Mouse (Mus musculus) ES-E14 (cell line): ENCODE data around the gene Ndc80. TPM values are rescaled to one million over a fixed set of nuclear protein-coding genes. Genes with fewer than 3 reads are reported as not detected.

Source experiments
- DNase-seq: peaks from one replicate; pipeline ENCODE4 v3.0.0-alpha.2; 2013; ENCODE audit warnings: low read depth, low spot score
- H3K27ac ChIP-seq: 2 replicates; pipeline ENCODE4 v1.5.1; 2012; ENCODE audit warnings: low read depth, mild to moderate bottlenecking, low read length, moderate library complexity, mixed read lengths; ENCODE audit not compliant: poor library complexity, insufficient read depth, severe bottlenecking
- H3K36me3 ChIP-seq: 2 replicates; pipeline ENCODE4 v1.6.1; 2012; ENCODE audit warnings: mild to moderate bottlenecking, low read length, moderate library complexity, mixed read lengths; ENCODE audit not compliant: control insufficient read depth, poor library complexity, insufficient read depth, severe bottlenecking
- H3K4me1 ChIP-seq, 2 experiments: fragments of 150-350 bp in 1 of 2; sonication (generic) in 1 of 2; 2 replicates each; pipeline ENCODE4 v1.6.1; 2012; ENCODE audit warnings: low read length in 2 of 2, mild to moderate bottlenecking in 1 of 2, mixed read lengths in 1 of 2; ENCODE audit not compliant: control insufficient read depth in 2 of 2, insufficient read depth in 2 of 2, poor library complexity in 1 of 2
- H3K4me3 ChIP-seq, 2 experiments: fragments of 150-350 bp in 1 of 2; sonication (generic) in 1 of 2; 2 replicates each; pipeline ENCODE4 v1.5.1; 2012; ENCODE audit warnings: low read length in 2 of 2, low read depth in 1 of 2, mild to moderate bottlenecking in 1 of 2, mixed read lengths in 1 of 2; ENCODE audit not compliant: insufficient read depth in 1 of 2, poor library complexity in 1 of 2, severe bottlenecking in 1 of 2
- H3K9ac ChIP-seq: 2 replicates; pipeline ENCODE4 v1.6.1; 2012; ENCODE audit warnings: low read depth, mild to moderate bottlenecking, low read length, mixed read lengths; ENCODE audit not compliant: poor library complexity, insufficient read depth, severe bottlenecking
- H3K9me3 ChIP-seq: fragments of 150-350 bp; sonication (generic); 2 replicates; pipeline ENCODE4 v1.6.1; 2012; ENCODE audit warnings: low read depth, mild to moderate bottlenecking, low read length; ENCODE audit not compliant: control insufficient read depth, insufficient read depth
- CHD2 ChIP-seq: IDR thresholded peaks from 2 replicates; pipeline ENCODE4 v1.6.1; 2014; ENCODE audit warnings: mild to moderate bottlenecking, low read depth, low read length, inconsistent platforms
- HCFC1 ChIP-seq: IDR thresholded peaks from 2 replicates; pipeline ENCODE4 v1.6.1; 2012; ENCODE audit warnings: low read length, inconsistent platforms, borderline replicate concordance; ENCODE audit not compliant: insufficient read depth
- MAFK ChIP-seq: IDR thresholded peaks from 2 replicates; pipeline ENCODE4 v1.6.1; 2014; ENCODE audit warnings: mild to moderate bottlenecking, low read depth, low read length, inconsistent platforms; ENCODE audit not compliant: insufficient read depth
- ZC3H11A ChIP-seq: IDR thresholded peaks from 2 replicates; pipeline ENCODE4 v1.6.1; 2012; ENCODE audit warnings: low read depth, mild to moderate bottlenecking, inconsistent platforms, low read length, borderline replicate concordance
- ZNF384 ChIP-seq: IDR thresholded peaks from 2 replicates; pipeline ENCODE4 v1.6.1; 2012; ENCODE audit warnings: low read depth, low read length, inconsistent platforms
- in situ Hi-C, 2 experiments: fragments of 600-800 bp; cut with MboI; formaldehyde crosslinking; loops; one replicate each; pipeline ENCODE4 v1.15.1; 2025; ENCODE audit warnings: low sequenced_read_pairs in 2 of 2, inconsistent platforms in 1 of 2; ENCODE audit not compliant: unreplicated experiment in 2 of 2
- total RNA-seq: library from RNA; depleted of rRNA; stranded (reverse); fragments of 300-350 nt; gene quantifications from 2 replicates; pipeline ENCODE4 v1.2.3, GENCODE M21; 2012

Gene Ndc80
- total RNA-seq, 1 experiment, result 42.8 TPM

GRCm38 (mm10) chr17:71484711-71485110, 41.9 kb downstream of the Ndc80 start:
- in situ Hi-C loops, result no loop called here
- no peak overlapping the region for H3K4me3 ChIP-seq
- DNase-seq, result no peak
- no peaks in the 10 kb centered on the region for H3K36me3 ChIP-seq
- H3K9me3 ChIP-seq, result no peaks in the 10 kb centered on the region
- no peak overlapping the region for H3K27ac ChIP-seq
- peaks cover 4 to 14% of the 10 kb centered on the region in 2 experiments; a peak in 3 of 4 replicates for H3K4me1 ChIP-seq
- TF ChIP-seq ZC3H11A (no peak), HCFC1 (no peak), ZNF384 (no peak), MAFK (no peak), CHD2 (no peak)
- H3K9ac ChIP-seq, result no peak overlapping the region

DNA sequence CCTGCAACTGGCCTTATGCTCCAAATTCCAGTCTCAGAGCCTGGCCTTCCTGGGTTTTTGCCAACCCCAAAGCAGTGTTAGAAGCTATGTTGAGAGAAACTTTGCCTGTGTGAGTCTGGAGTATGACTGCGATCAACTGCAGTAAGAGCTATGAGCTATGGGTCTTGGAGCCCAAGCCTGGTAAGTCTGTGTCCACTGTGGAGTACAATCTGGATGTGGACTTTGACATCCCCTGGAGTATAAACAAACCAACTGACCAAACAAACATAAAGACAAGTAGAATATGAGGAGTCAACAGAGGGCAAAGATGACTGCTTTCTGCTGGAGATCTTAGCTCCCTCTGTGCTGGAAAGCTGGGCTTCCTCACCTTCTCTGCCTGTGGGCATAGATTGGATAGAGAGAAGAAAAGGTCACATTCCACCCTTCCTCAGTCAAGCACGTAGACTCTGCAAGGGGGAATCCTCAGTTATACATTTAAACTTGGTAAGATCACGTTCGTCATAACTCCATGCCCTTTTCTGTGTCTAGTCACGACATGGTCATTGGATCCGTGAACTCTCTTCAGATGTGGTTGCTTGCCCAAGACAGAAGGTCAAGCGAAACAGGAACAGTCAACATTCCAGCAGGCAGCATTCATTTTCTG, 43.1 kb downstream of the Ndc80 start:
- TF ChIP-seq CHD2 (no peak), ZNF384 (no peak), HCFC1 (no peak), ZC3H11A (no peak), MAFK (no peak)
- no peak for DNase-seq
- Histone ChIP-seq H3K4me3 (no peak overlapping the region), H3K9me3 (no peaks in the 10 kb centered on the region), H3K9ac (no peak overlapping the region), H3K36me3 (no peaks in the 10 kb centered on the region), H3K27ac (no peak overlapping the region), H3K4me1 (peaks cover 6 to 17% of the 10 kb centered on the region in 2 experiments; a peak in 3 of 4 replicates)
- in situ Hi-C loops, result no loop called here

- in situ Hi-C loops, result no loop called here
- no peaks in the 10 kb centered on the region for H3K9me3 ChIP-seq
- DNase-seq, result no peak
- peaks cover 6 to 13% of the 10 kb centered on the region in 2 experiments; a peak in 3 of 4 replicates for H3K4me1 ChIP-seq
- no peaks in the 10 kb centered on the region for H3K36me3 ChIP-seq
- H3K4me3 ChIP-seq, result no peak overlapping the region
- TF ChIP-seq MAFK, result no peak
- TF ChIP-seq ZNF384, result peak; percentile 80
- no peak overlapping the region for H3K27ac ChIP-seq
- no peak overlapping the region for H3K9ac ChIP-seq
Observed at GRCm38 (mm10) chr17:71479381-71479901, 47.2 kb downstream of the Ndc80 start.

GRCm38 (mm10) chr17:71477481-71477880, 49.2 kb downstream of the Ndc80 start:
- no peak for TF ChIP-seq ZNF384
- no peak for TF ChIP-seq ZC3H11A
- no peak for TF ChIP-seq CHD2
- TF ChIP-seq HCFC1, result no peak
- TF ChIP-seq MAFK, result no peak
- DNase-seq, result no peak
- Histone ChIP-seq H3K36me3 (no peaks in the 10 kb centered on the region), H3K9me3 (no peaks in the 10 kb centered on the region), H3K9ac (no peak overlapping the region), H3K4me1 (peaks cover 6 to 13% of the 10 kb centered on the region in 2 experiments), H3K27ac (no peak overlapping the region), H3K4me3 (no peak overlapping the region)
- in situ Hi-C loops, result no loop called here
